Mouse (Mus musculus) ES-Bruce4 (cell line): Measurements from ENCODE around the gene Akap6. TPM values are rescaled to one million over a fixed set of nuclear protein-coding genes. Genes with fewer than 3 reads are reported as not detected.

Experiments used
- H3K27ac ChIP-seq: 2 replicates; pipeline ENCODE4 v1.5.1; 2012; ENCODE audit warnings: low read length, inconsistent platforms; ENCODE audit not compliant: insufficient read depth
- H3K27me3 ChIP-seq: 2 replicates; pipeline ENCODE4 v1.6.1; 2012; ENCODE audit warnings: mild to moderate bottlenecking, low read length, inconsistent platforms; ENCODE audit not compliant: control insufficient read depth, poor library complexity, insufficient read depth, severe bottlenecking
- H3K36me3 ChIP-seq: 2 replicates; pipeline ENCODE4 v1.6.1; 2012; ENCODE audit warnings: inconsistent platforms, mild to moderate bottlenecking, low read length, moderate library complexity; ENCODE audit not compliant: control insufficient read depth, poor library complexity, insufficient read depth, severe bottlenecking
- H3K4me1 ChIP-seq: one replicate; pipeline ENCODE4 v1.8.1; 2011; ENCODE audit warnings: low read length; ENCODE audit not compliant: control insufficient read depth, insufficient read depth
- H3K4me3 ChIP-seq: 2 replicates; pipeline ENCODE4 v1.5.1; 2011; ENCODE audit warnings: low read depth, mild to moderate bottlenecking, low read length
- H3K9ac ChIP-seq: 2 replicates; pipeline ENCODE4 v1.6.1; 2012; ENCODE audit warnings: low read depth, mild to moderate bottlenecking, inconsistent platforms; ENCODE audit not compliant: poor library complexity, severe bottlenecking
- H3K9me3 ChIP-seq: replicated peaks from 2 replicates; pipeline ENCODE4 v1.6.1; 2012; ENCODE audit warnings: mild to moderate bottlenecking, low read length, inconsistent platforms; ENCODE audit not compliant: control insufficient read depth, poor library complexity, insufficient read depth, severe bottlenecking
- CTCF ChIP-seq: IDR thresholded peaks from one replicate; pipeline ENCODE4 v1.8.1; 2011; ENCODE audit warnings: low read depth, low read length
- EP300 ChIP-seq: IDR thresholded peaks from 2 replicates; pipeline ENCODE4 v1.6.1; 2011; ENCODE audit warnings: low read depth, low read length; ENCODE audit not compliant: insufficient read depth
- POLR2A ChIP-seq: IDR thresholded peaks from one replicate; pipeline ENCODE4 v1.8.1; 2011; ENCODE audit warnings: low read length; ENCODE audit not compliant: insufficient read depth
- polyA plus RNA-seq: library from polyadenylated mRNA; stranded (reverse); fragments of >200 nt; gene quantifications from 2 replicates; pipeline ENCODE4 v1.2.4, GENCODE M21; 2011; ENCODE audit warnings: low read depth; ENCODE audit not compliant: missing spikeins, insufficient read depth, insufficient read length

Gene Akap6
- polyA plus RNA-seq, 1 experiment: 0.06 TPM

GRCm38 (mm10) chr12:52675010-52675409, 24.2 kb upstream of the Akap6 start:
- H3K9ac ChIP-seq: no peak overlapping the region
- H3K36me3 ChIP-seq: no peaks in the 10 kb centered on the region
- H3K27ac ChIP-seq: no peak overlapping the region
- H3K4me1 ChIP-seq: no peaks in the 10 kb centered on the region
- H3K4me3 ChIP-seq: no peak overlapping the region
- no peaks in the 10 kb centered on the region for H3K9me3 ChIP-seq
- TF ChIP-seq CTCF: no peak
- no peak for TF ChIP-seq POLR2A
- no peak for TF ChIP-seq EP300
- H3K27me3 ChIP-seq: no peaks in the 10 kb centered on the region

GRCm38 (mm10) chr12:52687355-52687754, 11.8 kb upstream of the Akap6 start:
- Histone ChIP-seq H3K9ac (no peak overlapping the region), H3K27ac (no peak overlapping the region)
- TF ChIP-seq EP300: no peak
- TF ChIP-seq POLR2A: no peak
- no peak for TF ChIP-seq CTCF

GRCm38 (mm10) chr12:52688712-52689111, 10.5 kb upstream of the Akap6 start:
- TF ChIP-seq CTCF (no peak), EP300 (no peak), POLR2A (no peak)

More at GRCm38 (mm10) chr12:52687355-52687754, 11.8 kb upstream of the Akap6 start:
- Histone ChIP-seq H3K4me3 (no peak overlapping the region), H3K27me3 (no peaks in the 10 kb centered on the region), H3K9me3 (no peaks in the 10 kb centered on the region), H3K4me1 (no peaks in the 10 kb centered on the region), H3K36me3 (no peaks in the 10 kb centered on the region)

GRCm38 (mm10) chr12:52691552-52691951, 7.6 kb upstream of the Akap6 start:
- Histone ChIP-seq H3K9me3 (no peaks in the 10 kb centered on the region), H3K36me3 (no peaks in the 10 kb centered on the region), H3K9ac (no peak overlapping the region), H3K4me1 (no peaks in the 10 kb centered on the region), H3K27ac (no peak overlapping the region), H3K4me3 (no peak overlapping the region), H3K27me3 (no peaks in the 10 kb centered on the region)
- TF ChIP-seq EP300: no peak
- TF ChIP-seq POLR2A: no peak
- no peak for TF ChIP-seq CTCF

More at GRCm38 (mm10) chr12:52688712-52689111, 10.5 kb upstream of the Akap6 start:
- H3K36me3 ChIP-seq: no peaks in the 10 kb centered on the region
- no peak overlapping the region for H3K4me3 ChIP-seq
- H3K9me3 ChIP-seq: no peaks in the 10 kb centered on the region
- no peak overlapping the region for H3K27ac ChIP-seq
- H3K27me3 ChIP-seq: no peaks in the 10 kb centered on the region
- H3K4me1 ChIP-seq: no peaks in the 10 kb centered on the region
- no peak overlapping the region for H3K9ac ChIP-seq

GRCm38 (mm10) chr12:52692290-52692974, 6.8 kb upstream of the Akap6 start:
- TF ChIP-seq EP300: no peak
- TF ChIP-seq CTCF: no peak
- TF ChIP-seq POLR2A: no peak
- no peak overlapping the region for H3K27ac ChIP-seq

GRCm38 (mm10) chr12:52697407-52698109, 1.6 kb upstream of the Akap6 start:
- Histone ChIP-seq H3K27ac (no peak overlapping the region), H3K9me3 (no peaks in the 10 kb centered on the region), H3K4me3 (no peak overlapping the region), H3K4me1 (no peaks in the 10 kb centered on the region), H3K9ac (no peak overlapping the region), H3K36me3 (no peaks in the 10 kb centered on the region), H3K27me3 (no peaks in the 10 kb centered on the region)
- TF ChIP-seq EP300 (no peak), POLR2A (no peak), CTCF (no peak)

More at GRCm38 (mm10) chr12:52692290-52692974, 6.8 kb upstream of the Akap6 start:
- H3K9me3 ChIP-seq: no peaks in the 10 kb centered on the region
- H3K4me1 ChIP-seq: no peaks in the 10 kb centered on the region
- H3K36me3 ChIP-seq: no peaks in the 10 kb centered on the region
- no peaks in the 10 kb centered on the region for H3K27me3 ChIP-seq
- no peak overlapping the region for H3K4me3 ChIP-seq
- H3K9ac ChIP-seq: no peak overlapping the region
